Mouse (Mus musculus): ENCODE results near the gene Spata2.

The Spata2 gene

DNA sequence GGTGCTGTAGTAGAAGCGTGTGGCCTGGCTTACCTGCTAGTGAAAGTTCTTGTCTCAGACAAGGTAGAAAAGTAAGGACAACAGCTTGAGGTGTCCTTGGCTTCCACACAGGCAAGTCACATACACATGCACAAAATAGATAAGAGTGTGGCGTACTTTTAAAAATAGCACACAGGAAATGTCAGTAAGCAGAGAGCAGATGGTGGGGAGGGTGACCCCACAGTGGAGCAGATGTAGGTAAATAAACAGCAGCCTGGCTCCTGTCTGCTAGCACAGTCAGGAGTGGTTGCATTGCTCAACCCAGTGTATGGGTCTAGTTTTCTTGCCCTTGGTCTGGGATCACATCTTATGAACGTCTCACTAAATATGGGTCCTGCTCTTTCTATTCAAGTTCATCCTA, 17.8 kb upstream of the Spata2 start:
- DNase-seq (ENCODE audit: low spot score) = no peak

DNA sequence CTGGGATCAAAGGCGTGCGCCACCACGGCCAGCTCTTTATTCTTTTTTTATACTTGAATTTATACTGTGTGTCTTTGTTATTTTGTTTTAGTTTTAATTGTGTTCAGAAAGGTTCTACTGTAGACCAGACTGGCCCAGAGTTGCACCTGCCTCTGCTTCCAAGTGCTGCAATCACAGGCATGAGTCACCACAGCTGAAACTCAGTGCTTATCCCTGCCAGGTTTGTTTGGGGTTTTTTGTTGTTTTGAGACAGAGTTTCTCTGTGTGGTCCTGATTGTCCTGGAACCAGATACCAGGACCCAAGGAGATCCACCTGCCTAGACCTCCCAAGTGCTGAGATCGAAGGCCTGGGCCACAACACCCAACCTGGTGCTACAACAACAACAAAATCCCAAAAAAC, 15.9 kb upstream of the Spata2 start:
- no peak for DNase-seq (ENCODE audit: low spot score)

DNA sequence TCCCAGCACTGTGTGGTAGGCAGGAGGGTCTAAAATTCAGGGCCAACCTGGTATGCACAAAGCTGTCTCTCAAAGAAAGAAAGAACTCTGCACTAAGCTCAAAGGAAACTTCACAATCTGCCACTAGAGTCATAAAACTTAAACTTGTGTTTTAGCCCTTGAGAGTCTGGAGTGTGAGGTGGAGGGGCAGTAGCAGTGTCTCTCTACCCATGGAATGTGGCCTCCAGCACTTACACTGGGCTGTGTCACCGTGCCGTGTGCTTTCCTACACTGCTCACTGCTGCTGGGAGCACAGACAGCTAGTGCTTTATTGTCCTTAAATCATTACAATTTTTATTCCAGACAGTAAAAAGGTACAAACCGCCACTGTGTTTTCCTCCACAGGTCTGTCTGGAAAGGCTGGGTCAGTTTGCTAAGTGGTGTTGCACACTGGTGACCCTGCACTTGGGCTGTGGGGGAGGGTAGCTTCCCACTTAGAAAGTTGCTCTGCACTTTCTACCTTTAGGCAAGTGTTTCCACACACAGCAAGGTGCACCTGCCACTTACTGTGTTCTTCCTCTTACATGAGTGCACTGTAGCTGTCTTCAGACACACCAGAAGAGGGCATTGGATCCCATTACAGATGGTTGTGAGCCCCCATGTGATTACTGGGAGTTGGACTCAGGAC, 15.2 kb upstream of the Spata2 start:
- no peak for DNase-seq (ENCODE audit: low spot score)

DNA sequence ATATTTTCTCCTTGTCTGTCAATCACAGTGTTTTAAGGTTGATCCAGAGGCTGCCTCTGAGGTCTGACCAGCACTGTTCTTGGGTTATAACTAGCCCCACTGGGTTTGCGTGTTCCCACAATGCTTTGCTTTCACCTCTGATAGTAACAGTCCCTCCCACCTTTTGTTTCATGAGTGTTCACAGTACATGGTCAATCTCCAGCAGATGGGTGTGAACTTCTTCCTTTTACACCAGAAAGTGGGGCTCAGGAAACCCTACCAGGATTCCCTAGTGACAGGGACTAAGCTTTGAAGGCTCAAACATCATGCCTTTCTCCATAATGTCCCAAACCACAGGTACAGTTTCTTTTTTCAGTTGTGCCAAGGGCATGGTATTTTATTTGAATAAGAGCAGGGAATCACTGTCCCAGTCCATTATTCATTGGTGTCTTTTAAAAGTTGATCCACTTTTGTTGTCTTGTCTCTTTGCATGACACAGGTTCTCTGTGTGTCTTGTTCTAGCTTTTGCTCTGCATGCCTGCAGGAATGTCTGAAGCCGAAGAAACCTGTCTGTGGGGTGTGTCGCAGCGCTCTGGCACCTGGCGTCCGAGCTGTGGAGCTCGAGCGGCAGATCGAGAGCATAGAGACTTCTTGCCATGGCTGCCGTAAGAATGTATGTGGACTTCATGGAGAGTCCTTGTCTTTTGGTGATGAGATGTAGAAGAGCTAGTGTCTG, 14.0 kb upstream of the Spata2 start:
- DNase-seq (ENCODE audit: low spot score) = no peak

DNA sequence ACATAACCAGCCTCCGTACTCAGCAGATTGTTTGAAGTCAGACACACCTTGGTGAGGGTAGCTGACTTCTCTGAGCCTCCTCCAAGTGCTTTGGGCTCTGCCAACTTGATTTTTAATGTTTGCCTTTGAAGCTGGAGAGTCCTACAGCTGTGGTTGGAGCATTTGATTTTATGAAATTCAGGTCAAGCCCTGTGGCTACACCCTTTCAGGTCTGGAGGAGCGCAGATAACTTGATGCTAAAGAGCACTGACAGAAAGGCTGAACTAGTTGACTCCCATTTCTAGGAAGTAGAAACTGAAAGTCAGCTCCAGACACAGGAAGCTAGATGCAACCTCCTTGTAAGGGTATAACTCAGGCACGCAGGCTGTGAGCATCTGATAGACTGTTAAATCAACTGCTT, 12.4 kb upstream of the Spata2 start:
- DNase-seq (ENCODE audit: low spot score) = no peak

DNA sequence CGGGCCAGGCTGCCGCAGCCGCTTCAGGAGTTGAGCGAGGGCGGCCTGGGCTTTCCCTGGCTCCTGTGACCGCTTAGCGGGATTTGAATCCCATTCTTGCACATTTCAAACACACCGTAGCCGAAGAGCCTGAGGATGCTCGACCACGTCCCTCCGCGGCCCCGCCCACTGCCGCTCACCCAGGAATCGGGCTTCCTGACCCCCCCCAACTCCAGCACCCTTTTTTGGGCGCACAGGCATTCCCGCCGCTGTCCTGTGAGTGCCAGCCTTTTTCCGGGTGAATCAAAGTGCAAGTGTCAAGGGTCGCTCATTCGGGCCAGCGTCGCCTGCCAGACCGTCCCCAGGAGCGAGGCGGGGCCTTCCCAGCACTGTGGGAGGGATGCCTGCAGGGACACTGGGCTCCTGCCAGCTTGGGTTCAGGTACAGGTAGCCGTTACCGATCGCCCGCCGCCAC, 11.2 kb upstream of the Spata2 start:
- DNase-seq (ENCODE audit: low spot score) = no peak

DNA sequence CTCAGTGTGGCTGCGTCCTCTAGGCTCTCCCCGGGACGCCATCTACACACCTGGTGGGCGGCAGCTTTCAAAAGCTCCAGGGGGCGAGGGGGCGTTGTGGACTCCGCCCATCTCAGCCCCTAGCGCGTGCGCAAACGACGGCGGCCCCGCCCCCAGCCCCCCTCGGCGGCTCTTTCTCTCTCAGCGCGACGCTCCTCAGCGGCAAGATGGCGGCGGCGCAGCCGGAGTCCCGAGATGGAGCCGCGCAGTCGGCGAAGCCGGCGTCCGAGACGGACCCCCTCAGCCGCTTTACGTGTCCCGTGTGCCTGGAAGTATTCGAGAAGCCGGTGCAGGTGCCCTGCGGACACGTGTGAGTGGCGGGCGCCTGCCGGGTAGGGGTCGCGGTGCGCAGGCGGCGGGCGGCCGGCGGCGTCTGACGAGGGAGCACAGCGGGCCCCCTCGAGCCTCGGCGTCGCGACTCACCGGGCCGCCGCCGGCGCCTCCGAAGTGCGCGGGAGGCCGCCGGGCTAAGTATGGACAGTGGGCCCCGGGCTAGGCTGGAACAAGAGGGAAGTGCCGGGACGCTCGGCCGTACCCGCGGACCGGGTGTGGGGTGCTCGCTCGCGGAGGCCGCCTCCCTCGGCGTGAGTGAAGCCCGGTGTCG, 10.7 kb upstream of the Spata2 start:
- DNase-seq (ENCODE audit: low spot score) = no peak

DNA sequence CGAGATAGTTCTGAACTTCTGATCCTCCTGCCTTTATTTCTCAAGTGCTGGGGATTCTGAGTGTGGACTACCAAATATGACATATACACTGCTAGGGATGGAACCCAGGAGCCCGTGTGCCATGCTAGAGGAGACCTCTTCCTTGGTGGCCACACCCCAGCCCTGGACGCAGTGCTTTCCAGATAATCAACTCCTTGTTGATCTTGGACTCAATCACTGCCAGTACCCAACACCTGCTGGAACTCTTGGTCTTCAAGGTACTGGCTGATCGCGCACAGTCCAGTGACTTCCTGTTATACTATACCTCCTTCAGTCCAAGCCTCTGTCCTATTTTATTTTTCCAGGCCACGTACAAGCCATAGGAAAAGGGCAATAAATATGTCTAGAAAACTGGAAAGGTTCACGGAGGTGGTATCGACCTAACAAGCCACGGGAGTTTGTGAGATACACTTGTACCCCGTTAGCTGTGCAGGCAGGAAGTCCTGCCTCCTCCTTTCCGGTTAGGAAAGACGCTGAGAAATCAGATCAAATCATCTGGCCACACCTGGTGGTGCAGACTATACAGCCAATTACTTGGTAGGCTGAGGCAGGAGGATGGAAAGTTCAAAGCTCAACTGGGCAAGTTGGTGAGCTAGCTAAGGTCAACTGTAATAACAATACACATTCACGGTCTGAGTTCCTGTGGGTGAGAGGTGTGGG, 10.0 kb upstream of the Spata2 start:
- no peak for DNase-seq (ENCODE audit: low spot score)

DNA sequence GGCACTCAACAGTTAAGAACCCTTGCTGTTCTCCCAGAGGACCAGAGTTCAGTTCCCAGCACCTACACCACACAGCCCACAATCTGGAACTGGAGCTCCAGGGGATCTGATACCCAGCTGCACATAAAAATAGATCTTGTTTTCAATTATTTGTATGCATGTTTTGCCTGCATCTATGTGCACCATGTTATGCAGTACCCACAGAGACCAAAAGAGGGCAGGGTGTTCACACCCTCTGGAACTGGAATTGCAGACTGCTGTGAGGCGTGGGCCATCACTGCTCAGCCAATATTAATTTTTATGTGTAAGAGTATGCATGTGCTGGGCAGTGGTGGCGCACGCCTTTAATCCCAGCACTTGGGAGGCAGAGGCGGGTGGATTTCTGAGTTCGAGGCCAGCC, 4.6 kb upstream of the Spata2 start:
- DNase-seq (ENCODE audit: low spot score) = no peak

DNA sequence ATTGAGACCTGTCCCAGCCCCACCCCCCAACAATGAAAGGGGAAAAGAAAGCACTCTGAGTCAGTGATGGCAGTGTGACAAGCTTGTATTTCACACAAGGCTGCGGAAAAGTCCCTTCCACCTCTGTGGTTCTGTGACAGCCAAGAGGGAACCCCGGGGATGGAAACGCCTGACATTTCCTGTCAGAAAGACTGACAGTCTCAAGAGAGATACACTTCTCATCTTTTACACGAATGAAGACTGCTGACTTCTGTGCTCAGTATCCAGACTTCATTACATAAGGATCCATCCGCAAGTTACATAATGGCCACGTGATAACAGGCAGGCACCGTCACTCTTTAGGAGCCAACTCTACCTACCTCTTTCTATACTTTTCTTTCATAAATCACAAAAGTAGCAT, 3.8 kb upstream of the Spata2 start:
- DNase-seq (ENCODE audit: low spot score) = no peak

DNA sequence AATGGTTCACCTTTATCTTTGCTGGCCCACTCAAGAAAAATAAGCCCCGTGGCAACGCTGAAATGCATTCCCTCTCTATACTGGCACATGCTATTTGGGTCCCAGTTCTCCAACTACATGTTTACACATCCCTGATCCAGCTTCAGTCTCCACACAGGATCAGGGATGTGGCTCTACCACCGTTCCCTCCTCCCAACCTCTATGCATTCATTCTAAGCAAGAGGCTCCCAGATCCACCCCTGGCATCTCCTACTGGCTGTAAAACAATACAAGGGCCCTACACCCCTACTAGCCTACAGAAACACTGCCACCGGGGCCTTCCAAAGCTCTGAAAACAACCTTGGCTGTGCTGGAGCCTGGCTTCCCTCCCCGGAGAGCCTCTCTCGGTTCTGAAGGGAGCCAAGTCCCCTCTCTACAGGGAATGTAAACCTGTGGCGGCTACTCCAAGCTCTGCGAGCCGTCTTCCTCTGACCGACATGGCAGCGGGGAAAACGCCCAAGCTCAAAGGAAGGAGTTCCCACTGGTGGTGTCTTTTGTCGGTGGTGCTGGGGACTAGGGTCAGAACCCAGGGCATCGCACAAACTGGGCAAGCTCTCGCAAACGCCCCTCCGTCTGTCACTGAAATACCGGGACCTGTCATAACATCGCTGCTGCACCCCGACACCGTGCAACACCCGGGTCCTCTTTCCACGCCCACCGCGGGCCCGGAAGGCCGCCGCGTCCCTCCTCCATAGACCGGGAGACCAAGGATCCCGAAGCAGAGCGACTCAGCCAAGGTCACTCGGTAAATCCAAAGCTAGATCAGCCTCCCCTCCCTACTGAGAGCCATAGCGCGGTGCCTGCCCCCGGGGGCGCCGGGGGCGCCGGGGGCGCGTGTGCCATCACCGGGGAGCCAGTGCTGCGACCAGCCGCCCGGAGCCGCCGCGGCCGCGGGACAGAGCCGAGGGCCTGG, 654 bp downstream of the Spata2 start, which contains the start of gene Rnf114:
Gene Rnf114, plus strand, starts transcription at position 889 of the 952 bp plus-strand sequence.
- DNase-seq (ENCODE audit: low spot score) = no peak

DNA sequence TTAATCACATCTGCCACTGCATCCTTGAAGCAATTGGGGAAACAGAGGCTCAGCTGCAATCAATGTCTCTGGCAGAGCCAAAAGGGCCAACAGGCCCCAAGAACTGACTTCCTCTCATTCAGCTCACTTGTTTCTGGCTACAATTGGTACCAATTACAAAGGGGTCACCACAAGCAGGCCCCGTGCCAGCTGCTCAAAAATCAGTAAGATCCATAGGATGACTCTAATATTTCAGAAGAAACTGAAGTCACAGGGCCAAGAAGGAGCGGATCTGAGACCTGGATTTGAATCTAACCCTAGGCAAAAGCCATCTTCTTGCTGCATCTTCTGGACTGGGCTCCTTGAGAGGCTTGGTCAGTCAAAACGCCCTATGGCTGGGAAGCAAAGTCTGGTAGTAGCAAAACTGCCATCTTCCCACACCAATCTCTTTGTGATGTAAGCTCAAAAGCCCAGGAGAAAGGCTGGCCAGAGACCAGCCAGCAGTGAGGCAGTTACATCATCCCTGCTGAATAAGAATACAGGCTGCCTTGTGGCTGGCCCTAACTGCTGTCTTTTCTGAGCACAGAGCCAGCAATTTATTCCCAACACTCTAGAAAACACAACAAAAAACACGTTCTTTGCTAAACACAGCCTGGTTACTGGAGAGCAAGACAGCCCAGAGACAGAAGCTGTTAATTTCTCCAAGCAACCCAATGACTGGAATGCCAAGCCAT, 1.7 kb downstream of the Spata2 start:
- DNase-seq (ENCODE audit: low spot score) = peak; percentile 73

DNA sequence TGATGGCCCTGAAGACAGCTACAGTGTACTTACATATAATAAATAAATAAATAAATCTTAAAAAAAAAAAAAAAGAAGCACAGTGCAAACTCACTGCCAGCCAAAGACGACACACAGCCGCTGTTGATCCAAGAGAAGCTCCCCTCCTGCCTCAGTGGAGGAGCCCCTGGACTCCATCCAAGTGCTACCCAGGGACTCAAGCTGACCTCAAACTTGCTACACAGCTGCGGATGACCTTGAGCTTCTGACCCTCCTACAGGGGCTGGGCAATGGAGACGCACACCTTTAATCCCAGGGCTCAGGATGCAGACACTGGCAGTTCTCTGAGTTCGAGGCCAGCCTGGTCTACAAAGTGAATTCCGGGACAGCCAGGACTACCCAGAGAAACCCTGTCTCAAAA, 4.7 kb downstream of the Spata2 start:
- no peak for DNase-seq (ENCODE audit: low spot score)

DNA sequence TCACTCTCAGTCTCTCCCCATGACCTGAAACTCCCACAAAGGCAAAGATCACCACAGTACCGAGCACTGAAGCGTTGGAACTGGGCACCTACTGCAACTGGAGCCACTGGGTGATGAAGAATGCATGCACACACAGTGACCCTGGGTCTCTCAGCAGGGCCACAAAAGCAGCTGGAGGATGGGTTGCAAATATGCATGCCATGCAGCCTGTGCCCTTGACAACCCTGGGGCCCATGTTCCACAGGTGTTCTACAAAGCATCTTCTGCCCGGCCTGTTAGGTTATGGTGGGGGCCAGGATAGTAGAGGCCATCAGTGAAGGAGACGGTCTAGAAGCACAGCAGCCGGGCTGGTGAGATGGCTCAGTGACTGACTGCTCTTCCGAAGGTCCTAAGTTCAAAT, 5.1 kb downstream of the Spata2 start:
- DNase-seq (ENCODE audit: low spot score) = no peak

DNA sequence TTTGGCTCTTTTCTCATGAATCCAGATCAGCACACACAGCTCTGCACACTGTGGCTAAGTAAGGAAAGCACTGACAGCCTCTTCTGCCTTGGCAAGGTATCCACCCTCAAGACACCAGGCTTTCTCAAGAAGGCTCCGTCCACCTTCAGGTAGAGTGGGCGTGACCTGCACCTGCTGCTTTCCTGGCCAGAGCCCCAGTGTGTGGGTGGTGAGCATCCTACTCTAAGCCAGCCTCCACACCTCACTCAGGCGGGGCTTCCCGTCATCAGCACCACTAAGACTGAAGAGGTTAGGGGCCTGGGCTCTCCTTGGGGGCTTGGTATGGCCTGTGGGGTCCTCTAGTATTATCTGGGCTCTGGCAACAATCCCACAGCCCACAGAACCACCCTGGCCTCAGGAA, 6.1 kb downstream of the Spata2 start:
- DNase-seq (ENCODE audit: low spot score) = no peak

DNA sequence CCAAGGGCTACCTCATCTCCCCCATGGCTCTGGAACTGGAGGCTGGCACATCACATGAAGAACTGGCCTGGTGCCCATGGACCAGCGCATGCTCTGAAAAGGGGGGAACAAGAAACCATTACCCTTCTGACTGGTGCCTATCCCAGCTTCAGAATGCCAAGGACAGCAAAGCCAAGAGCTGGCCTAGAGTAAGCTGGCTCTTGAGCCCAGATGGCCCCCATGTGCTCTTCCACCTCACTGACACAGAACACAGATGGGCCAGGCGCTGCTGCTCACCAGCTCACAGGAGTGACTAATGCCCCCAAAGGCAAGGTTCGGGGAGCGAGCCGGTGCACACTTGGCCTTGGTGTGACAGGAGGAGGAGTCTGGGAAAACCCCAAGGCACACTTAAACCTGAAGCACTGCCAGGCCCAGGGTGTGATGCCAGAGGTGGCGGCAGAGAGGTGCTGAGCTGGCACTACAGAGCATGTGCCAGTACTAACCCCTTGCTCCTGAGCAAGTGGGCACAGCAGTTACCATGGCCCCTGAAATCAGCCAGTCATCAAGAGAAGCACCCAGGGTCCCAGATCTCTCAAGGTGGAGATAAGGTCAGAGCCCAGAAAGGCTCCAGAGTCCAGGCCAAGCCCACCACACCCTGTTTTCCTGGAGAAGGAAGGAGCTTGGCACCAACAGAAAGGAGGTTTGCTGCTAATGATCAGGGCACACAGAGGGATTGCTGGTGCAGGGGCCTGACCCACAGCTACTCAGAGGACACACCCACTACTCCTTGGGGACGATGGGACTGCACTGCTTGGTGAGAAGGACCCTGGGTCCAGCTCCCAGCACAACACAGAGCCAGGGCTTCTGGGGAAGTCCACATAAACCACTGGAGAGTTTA, 6.9 kb downstream of the Spata2 start:
- no peak for DNase-seq (ENCODE audit: low spot score)

DNA sequence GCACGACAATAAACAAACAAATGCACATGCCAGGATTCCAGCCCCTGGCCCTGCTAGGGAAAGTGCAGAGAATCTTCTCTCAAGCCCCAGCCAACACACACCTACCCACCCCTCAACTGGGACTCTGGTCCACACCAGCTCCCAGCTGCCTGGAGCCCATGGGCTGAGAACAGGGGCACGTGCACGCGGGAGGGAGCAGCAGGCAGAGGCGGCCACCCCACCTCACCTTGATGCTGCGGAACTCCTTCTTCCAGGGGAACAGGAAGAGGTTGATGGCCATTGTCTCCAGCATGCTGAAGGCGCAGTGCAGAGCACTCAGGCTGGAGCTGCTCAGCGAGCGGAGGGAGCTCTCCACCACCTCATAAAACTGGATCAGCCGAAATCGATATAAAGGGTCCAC, 7.8 kb downstream of the Spata2 start:
- DNase-seq (ENCODE audit: low spot score) = no peak

DNA sequence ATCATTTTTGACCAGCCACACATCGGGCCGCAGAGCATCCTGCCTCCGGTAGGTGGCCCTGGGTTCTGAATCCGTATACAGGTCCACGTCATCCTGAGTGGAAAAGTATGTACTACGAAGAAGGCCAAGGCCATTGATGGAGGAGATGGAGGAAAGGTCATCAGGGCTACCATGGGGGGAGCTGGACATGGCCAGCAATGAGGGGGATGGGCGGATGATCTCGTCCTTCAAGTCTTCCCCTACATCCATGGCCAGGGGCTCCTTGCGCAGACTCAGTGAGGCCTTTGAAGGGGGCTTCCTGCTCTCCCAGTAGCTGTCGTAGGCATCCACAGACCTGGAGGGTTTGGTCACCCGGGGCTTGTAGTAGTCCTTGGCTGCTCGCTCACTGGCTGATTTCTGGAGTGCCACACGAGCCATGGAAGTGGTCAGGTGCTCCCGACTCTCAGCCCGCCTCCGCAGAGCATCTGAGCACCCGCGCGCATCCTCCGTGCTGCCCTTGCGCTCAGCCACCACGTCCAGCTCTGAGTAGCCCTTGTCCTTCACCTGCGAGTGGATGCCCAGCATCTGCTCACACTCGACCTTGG, 8.8 kb downstream of the Spata2 start:
- no peak for DNase-seq (ENCODE audit: low spot score)

DNA sequence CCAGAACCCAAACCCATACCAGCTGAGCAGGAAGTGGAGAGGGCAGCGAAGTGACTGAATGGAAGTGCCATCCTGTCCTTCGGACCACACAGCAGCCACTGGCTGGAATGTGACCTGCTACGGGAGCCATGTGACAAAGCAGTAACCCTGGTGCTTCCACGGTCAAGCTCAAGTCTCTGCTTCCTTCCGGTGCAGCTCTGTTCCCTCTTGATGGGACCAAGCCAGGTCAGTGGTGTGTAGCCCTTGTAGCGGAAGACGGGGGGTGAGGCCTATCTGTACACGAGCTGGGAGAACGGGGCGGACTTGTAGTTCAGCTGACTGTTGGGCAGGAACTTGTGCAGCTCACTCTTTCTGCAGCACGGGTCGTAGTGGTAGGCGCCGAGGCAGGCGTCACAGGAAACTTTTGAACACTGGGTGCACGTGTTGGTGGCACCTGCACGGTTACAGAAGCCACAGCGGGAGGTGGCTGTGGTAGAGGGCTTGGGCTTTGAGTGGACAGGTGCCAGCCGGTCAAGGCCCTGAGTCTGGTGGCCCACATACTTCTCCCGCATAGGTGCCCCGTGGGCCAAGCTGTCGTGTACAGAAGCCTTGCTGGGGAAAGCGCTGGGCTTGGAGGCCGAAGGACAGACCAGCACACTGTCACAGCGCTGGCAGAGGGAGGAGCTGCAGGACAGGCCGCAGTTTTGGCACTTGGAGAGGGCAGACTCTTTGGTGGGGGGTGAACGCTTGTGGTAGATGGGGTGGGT, 9.4 kb downstream of the Spata2 start:
- no peak for DNase-seq (ENCODE audit: low spot score)
